Mouse (Mus musculus): ENCODE measurements around the gene Scly.

The Scly gene

DNA sequence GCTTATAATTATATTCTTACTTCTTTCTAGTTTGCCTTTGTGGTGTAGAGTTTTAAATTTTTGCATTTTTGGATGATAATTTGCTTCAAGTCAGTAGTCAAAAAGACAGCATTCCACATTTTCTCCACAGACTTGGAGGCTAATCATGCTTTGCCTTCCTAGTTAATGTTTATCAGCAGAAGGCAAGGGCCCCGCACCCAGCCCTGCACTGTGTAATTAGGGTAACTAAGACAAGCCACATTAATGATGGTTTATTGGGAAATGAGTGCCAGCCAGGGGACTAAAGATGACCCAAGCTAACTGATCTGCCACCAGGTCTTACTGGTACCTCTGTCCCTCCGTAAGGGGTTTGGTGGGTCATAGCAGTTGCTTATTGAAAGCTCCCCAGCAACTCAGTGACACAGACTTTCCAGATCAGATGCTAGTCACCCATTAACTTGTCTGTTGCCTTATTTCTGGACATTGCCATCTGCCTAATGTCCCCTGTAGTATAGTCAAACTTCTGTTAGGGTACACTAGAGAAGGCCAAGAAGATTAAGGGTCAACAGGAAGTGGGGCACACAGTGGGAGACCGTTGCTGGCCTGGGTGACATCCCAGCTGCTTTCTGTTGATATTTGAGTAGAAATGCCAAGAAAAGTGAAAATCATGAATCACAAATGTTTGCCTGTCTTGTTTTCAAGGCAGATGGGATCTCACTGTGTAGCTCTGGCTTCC, 3.2 kb downstream of the Scly start:
- peak; percentile 53 for DNase-seq

- DNase-seq = peak; percentile 56
These were observed 3.9 kb downstream of the Scly start for GRCm38 (mm10) chr1:91302021-91302420.

DNA sequence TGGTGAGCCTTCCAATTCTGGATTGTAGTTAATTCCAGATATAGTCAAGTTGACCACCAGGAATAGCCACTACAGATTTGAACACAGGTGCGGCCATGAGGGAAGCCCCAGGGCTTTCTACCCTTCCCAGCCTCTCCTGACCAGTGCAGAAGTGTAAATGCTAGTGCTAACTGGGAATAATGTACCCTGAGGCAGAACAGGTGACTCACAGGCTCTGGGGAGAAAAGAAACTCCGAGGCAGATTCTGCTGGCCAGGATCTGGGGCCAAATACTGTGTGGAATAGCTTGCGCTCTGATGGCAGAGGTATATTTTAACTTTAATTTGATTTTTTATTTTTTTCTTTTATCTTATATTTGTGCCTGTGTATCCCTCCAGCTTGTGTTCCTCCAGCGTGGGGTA, 6.5 kb downstream of the Scly start:
- no peak for DNase-seq

DNA sequence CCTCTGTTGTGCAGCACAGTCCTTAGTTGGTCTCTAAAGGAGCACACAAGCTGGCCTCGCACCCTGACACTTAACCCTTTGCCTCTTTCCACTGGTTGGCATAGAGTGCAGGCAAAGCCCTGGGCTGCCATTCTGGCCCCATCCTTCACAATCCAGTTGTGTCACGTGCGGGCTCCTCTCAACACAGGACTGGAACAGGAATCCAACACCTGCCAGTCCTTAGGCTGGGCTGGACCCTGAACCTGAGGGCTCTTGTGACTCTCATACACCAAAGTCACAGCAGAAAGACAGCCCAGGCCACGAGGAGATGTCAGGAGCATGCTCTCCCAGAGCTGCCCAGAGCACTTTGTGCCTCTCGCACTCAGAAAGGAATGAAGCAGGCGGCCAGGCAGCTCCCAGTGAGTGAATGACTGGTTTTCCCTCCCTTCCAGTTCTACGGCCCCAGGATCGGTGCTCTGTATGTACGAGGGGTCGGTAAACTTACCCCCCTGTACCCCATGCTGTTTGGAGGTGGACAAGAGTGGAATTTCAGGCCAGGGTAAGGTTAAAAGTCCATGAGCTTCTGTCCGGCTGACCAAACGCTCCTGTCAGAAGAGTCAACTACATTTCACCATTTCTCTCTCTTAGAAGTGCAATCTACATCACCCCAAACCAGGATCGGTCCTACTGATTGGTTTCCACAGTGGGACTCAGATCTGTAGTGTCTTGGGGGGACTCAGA, 11.4 kb downstream of the Scly start:
- DNase-seq = no peak

- peak; percentile 28 for DNase-seq
These were observed 14.1 kb downstream of the Scly start for GRCm38 (mm10) chr1:91312273-91312672.

DNA sequence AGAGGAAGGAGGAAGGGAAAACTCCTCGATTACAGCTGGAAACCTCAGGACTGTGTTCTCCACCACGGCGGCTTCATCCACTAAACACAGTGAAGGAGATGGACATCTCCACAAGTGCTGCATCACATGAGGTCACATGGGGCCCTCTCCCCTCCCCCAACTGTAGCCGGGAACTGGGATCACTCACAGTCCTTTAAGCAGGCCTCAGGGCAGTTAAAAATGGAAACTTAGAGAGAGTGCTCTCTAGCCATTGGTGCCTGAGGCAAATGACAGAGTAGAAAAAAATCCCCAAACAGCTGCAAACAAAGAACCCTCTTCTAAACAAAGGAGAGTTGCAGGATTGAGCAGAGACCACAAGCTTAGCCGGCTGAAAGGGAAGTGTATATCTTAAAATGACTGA, 15.1 kb downstream of the Scly start:
- DNase-seq = peak; percentile 56

GRCm38 (mm10) chr1:91317656-91318055, 19.5 kb downstream of the Scly start:
- no peak for DNase-seq

DNA sequence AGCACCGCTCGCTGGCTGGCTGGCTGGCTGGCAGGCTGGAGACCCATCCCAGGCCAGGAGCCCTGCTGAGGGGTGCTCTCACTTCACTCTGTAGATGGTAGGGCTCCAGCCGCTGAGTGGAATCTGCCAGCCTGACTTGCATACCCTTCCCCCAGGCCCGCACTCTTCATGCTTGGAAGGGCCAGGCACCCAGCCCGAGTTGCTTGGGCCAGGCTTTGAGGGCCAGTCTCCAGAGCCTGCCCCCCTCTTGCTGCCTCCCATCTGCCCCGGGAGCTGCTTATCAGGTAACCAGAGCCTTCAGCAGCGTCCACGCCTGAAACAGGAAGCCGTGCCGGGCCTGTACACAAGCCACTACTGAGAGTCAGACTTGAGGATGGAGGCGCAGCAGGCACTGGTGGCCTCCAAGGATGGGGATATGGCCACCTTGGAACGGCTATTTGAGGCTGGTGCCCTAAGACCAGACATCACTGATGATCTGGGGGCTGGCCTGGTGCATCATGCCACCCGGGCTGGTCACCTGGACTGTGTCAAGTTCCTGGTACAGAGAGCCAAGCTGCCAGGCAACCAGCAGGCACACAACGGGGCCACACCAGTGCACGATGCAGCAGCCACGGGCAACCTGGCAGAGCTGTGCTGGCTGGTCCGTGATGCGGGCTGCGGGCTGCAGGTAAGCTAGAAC, 23.8 kb downstream of the Scly start, which contains the start of gene Espnl:
Gene Espnl, plus strand, starts transcription at position 316 of the 679 bp plus-strand sequence.
- no peak for DNase-seq

- no peak for DNase-seq
These were observed 26.5 kb downstream of the Scly start for GRCm38 (mm10) chr1:91324646-91325045.

GRCm38 (mm10) chr1:91325488-91326042, 27.4 kb downstream of the Scly start:
- no peak for DNase-seq

DNA sequence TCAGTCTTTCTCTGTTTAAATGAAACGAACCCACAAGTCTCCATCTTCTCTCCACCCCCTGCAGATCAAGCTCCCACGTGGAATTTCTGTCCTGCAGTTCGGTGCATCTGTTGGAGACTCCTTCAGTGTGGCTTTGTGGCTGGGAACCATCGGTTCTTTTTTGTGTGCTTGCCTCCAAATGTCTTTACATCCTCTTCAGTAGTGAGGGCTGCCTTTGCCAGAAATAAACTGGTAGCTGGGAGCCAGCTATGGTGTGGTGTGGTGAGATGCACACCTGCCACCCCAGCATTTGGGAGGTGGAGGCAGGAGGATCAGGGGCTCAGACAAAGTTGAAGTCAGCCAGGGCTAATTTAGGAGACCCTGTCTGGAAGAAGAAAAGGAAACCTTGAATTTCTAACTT, 34.0 kb downstream of the Scly start:
- no peak for DNase-seq

GRCm38 (mm10) chr1:91333582-91333981, 35.4 kb downstream of the Scly start:
- no peak for DNase-seq

- no peak for DNase-seq
These were observed 39.2 kb downstream of the Scly start for GRCm38 (mm10) chr1:91337355-91337754.

DNA sequence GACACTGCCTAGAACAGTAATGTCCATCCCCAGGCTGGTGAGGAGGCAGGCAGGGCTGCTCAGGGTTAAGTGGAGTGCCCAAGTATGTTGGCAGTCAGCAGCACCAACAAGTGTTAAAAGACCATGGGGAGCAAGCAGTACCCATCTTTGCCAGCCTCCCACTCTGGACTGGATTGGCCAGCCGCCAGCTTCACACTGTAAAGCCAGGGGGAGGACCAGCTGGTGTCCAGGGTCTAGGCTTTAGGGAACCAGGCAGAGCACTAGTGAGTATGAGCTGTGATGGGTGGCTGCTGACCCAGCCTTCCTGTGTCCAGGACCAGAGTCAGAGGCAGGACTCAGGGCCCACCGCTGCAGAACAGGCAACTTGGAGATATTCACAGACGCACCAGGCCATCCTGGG, 45.9 kb downstream of the Scly start:
- DNase-seq = no peak

GRCm38 (mm10) chr1:91344921-91345685, 47.0 kb downstream of the Scly start:
- DNase-seq = peak; percentile 29

GRCm38 (mm10) chr1:91346892-91347291, 48.8 kb downstream of the Scly start:
- DNase-seq = peak; percentile 81

- DNase-seq = no peak
These were observed 52.7 kb downstream of the Scly start, which contains the start of gene Klhl30 for GRCm38 (mm10) chr1:91350841-91351240. Klhl30 (plus strand) TSS chr1:91351016.

- DNase-seq = no peak
These were observed 53.1 kb downstream of the Scly start for GRCm38 (mm10) chr1:91351249-91351648.

DNA sequence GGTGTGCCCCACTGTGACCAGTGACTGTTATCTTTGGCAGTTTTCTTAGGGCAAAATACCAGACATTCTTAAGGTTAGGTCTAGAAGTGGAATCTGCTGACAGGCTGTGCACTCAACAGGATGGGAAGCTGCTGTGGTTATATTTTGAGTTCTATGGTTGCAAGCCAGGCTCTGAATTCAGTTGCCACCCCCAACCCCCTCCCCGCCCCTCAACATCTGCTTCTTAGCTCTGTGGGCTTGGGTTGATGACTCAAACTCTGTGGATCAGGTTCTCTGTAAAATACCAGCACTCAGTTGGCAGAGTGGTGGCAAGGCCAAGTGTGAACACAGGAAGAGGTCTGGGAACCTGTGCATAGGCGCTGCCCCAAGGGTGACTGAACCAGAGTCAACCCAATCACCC, 54.1 kb downstream of the Scly start:
- no peak for DNase-seq

DNA sequence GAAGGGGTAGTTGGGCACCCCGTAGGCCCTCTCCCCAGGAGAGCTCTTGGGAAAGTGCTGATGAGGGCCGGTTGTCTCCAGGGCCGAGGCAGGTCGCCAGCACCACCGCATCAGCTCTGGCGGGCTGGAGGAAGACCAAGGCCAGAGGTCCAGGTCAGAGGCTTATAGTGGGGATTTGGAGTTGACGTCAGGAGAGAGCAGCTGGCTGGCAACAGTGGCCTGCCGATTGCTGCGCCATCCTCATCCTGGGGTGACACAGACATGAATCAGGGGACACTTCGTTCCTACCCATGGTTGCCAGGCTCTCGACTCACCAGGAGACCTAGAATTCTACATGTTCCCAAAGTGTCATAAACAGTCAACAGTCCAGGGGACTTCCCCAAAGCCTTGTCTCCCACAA, 58.0 kb downstream of the Scly start:
- no peak for DNase-seq

DNA sequence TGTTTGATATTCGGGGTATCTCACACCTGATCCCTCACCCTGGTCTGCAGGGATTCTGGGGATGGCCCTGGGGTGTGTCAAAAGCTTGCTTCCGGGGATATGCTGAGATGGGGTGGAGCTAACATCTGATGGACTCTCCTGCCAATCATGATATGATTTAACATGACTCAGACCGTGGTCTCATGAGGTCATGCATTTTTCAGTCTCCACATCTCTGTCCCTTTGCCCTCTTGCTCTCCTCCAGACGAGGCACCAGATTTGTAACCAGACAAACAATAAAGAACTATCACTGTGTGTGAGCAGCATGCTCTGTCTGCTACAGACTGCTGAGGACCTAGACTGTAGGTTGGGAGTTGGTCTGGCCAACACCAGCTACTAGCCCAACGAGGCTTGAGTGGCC, 64.0 kb downstream of the Scly start:
- DNase-seq = no peak

DNA sequence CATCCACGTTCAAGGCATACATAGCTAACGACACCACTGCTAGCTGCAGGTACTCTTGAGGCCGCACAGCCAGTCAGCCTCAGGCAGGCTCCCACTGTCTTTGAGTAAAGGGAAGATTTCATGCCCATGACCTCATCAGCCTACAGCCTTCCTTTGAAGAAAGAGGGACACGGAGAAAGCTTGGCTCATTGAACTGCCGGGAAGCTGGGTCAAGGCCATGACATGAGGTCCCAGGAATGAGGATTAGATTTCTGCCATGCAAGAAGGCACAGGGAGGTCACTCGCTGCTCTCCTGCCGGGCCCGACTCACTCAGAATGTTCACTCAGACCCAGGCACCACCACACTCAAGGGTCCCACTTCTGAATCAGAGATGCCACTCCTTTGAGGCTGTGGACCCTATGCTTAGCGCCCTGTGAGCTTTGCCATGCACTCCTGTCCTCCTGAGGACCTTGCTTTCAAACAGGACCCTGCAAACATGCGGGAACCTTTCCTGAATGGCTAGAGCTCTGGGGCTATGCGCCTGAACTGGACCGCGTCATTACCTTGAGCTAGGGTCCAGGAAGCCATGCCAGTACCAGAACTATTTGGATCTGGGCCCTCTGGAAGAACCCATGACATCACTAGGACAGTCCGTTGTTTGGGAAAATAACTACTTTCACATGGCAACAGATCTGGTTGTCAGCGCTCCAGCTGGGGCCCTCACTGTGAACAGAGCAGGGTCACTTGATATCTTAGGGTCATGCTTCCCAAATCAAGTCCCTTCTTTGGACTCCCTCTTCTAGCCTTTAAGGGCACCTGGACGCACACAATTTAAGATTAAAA, 66.9 kb downstream of the Scly start:
- no peak for DNase-seq

Data from lung, postnatal 10 days (tissue).